Mouse (Mus musculus): ENCODE results near the gene Gm3264.
"Not testable (repeated sequence)": the region's sequence is repeated elsewhere in the genome, so short reads cannot be mapped to it uniquely, and the experiment has no call there.

The Gm3264 gene

DNA sequence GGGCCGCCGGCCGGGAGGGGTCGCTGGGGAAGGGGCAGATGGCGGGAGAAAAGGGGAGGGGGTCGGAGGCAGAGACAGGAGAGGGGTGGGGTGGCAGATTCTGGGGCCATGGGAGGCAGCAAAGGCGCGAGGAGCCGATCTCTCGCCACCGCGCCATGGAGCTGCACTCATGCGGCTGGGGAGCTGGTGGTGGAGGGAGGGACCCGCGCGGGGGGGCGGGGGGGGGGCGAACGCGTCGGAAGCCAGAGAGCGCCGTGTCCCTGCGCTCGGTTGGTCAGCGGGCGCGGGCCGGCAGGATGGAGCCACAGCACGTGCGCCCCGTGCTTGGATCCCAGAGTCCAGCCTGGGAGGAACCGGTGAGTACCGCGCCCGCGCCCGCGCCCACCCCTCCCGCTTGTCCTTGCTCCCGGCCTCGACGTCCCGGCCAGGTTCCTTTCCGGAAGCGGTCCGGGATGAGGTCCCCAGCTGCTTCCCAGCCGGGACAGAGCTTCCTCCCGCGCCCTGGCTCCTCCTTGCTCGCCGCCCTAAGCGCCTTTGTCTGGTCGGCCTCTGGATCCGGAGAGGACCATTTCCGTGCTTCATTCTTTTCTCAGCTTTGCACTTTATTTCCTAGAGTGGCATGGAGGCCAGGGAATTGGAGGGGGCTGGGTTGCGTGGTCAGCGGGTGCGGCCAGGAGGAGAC, at the start of gene Gm3264:
Gene Gm3264 (plus strand): TSS at position 278 of the 682 bp plus-strand sequence.
- not testable (repeated sequence) for DNase-seq (ENCODE audit: low read depth)

DNA sequence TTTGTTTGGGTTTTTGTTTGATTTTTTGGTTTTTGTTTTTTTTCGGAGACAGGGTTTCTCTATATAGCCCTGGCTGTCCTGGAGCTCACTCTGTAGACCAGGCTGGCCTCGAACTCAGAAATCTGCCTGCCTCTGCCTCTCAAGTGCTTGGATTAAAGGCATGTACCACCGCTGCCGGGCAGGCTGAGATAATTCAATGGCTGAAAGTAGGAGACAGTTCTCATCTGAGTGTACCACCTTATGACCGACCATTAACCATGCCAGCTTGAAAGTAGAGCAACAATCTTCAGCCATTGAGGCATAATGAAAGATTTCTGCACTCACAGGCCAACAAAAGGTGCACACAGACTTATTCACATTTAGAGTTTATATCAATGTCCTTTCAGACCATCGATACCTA, 49.0 kb upstream of the Gm3264 start:
- DNase-seq (ENCODE audit: low read depth) = not testable (repeated sequence)

DNA sequence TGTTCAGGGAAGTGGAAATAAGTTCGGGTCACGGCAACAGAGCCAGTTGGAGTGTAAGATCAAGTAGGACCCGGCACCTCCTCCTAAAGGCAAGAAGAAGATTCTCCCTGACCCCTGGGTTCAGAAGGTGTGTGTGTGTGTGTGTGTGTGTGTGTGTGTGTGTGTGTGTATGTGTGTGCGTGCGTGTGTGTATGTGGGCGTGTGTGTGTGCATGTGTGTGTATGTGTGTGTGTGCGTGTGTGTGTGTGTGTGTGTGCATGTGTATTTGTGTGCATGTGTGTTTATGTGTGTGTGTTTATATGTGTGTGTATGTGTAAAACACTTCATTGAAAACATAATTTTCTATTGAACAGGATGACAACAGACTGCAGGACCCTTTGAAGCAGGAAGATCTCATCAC, 33.4 kb upstream of the Gm3264 start:
- not testable (repeated sequence) for DNase-seq (ENCODE audit: low read depth)

DNA sequence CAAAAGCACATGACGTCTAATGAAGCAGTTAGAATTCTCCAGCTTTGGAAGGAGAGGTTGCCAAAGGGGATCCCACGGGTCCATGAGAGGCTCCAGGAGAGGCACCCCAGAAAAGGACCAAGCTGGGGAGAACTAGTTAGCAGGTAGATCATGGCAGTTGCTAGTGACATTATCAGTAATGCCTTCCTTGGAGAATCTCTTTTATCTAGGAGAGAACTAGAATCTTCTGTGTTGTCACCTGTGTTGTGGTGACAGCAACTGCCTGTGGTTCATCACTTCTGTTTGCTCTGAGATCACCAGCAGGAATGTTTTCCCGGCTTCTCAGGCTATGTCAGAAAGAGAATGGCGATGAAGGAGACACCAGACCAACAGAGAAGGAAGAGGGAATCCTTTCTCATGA, 17.6 kb upstream of the Gm3264 start, which contains the start of gene Gm3269:
Gene Gm3269 (plus strand): TSS at position 301 of the 400 bp plus-strand sequence.
- not testable (repeated sequence) for DNase-seq (ENCODE audit: low read depth)

DNA sequence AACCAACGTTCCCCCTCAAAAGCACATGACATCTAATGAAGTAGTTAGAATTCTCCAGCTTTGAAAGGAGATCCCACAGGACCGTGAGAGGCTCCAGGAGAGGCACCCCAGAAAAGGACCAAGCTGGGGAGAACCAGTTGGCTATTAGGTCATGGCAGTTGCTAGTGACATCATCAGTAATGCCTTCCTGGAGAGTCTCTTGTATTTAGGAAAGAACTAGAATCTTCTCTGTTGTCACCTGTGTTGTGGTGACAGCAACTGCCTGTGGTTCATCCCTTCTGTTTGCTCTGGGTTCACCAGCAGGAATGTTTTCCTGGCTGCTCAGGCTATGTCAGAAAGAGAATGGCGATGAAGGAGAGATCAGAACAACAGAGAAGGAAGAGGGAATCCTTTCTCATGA, 36.7 kb downstream of the Gm3264 start, which contains the start of gene Gm3278:
Gene Gm3278 (plus strand): TSS at position 301 of the 400 bp plus-strand sequence.
- DNase-seq (ENCODE audit: low read depth) = not testable (repeated sequence)
